Mouse (Mus musculus) MEL (cell line): ENCODE measurements around the gene Dcaf10. TPM values are rescaled to one million over a fixed set of nuclear protein-coding genes. Genes with fewer than 3 reads are reported as not detected.

Source experiments
- DNase-seq: peaks from one replicate; pipeline ENCODE4 v3.0.0; 2011; ENCODE audit warnings: low read depth, low spot score
- H3K27ac ChIP-seq: 2 replicates; pipeline ENCODE4 v1.5.1; 2012; ENCODE audit warnings: low read depth, mild to moderate bottlenecking, control low read depth, low read length, moderate library complexity; ENCODE audit not compliant: control insufficient read depth
- H3K27me3 ChIP-seq, 2 experiments: fragments of 150-350 bp in 1 of 2; sonication (generic) in 1 of 2; 2 replicates each; pipeline ENCODE4 v1.6.1; 2012; ENCODE audit warnings: low read length in 2 of 2, mild to moderate bottlenecking in 2 of 2, improper control_type of control experiment in 1 of 2, moderate library complexity in 1 of 2; ENCODE audit not compliant: insufficient read depth in 2 of 2, control insufficient read depth in 1 of 2
- H3K36me3 ChIP-seq, 2 experiments: 2 replicates each; pipeline ENCODE4 v1.6.1; 2012 to 2014; ENCODE audit warnings: low read length in 2 of 2, improper control_type of control experiment in 1 of 2, inconsistent platforms in 1 of 2, mild to moderate bottlenecking in 1 of 2; ENCODE audit not compliant: insufficient read depth in 2 of 2, control insufficient read depth in 1 of 2
- H3K4me1 ChIP-seq, 2 experiments: fragments of 150-350 bp in 1 of 2; sonication (generic) in 1 of 2; 2 replicates each; pipeline ENCODE4 v1.6.1; 2012; ENCODE audit warnings: low read length in 2 of 2, improper control_type of control experiment in 1 of 2, mild to moderate bottlenecking in 1 of 2; ENCODE audit not compliant: insufficient read depth in 2 of 2, control insufficient read depth in 1 of 2
- H3K4me3 ChIP-seq, 2 experiments: fragments of 150-350 bp in 1 of 2; sonication (generic) in 1 of 2; 2 replicates each; pipeline ENCODE4 v1.5.1; 2012; ENCODE audit warnings: low read depth in 2 of 2, low read length in 2 of 2, mild to moderate bottlenecking in 2 of 2, moderate library complexity in 2 of 2, control low read depth in 1 of 2, improper control_type of control experiment in 1 of 2; ENCODE audit not compliant: control insufficient read depth in 1 of 2, insufficient read depth in 1 of 2
- H3K79me2 ChIP-seq: 2 replicates; pipeline ENCODE4 v1.6.1; 2012; ENCODE audit warnings: mild to moderate bottlenecking, low read length, moderate library complexity; ENCODE audit not compliant: control insufficient read depth, poor library complexity, insufficient read depth
- H3K9ac ChIP-seq: 2 replicates; pipeline ENCODE4 v1.6.1; 2012; ENCODE audit warnings: low read depth, mild to moderate bottlenecking, control low read depth, low read length, moderate library complexity; ENCODE audit not compliant: control insufficient read depth, poor library complexity, severe bottlenecking
- H3K9me3 ChIP-seq: fragments of 150-350 bp; sonication (generic); replicated peaks from 2 replicates; pipeline ENCODE4 v1.6.1; 2012; ENCODE audit warnings: mild to moderate bottlenecking, low read length, improper control_type of control experiment, moderate library complexity; ENCODE audit not compliant: insufficient read depth
- BHLHE40 ChIP-seq: IDR thresholded peaks from 2 replicates; pipeline ENCODE4 v1.6.1; 2012; ENCODE audit warnings: low read depth, mild to moderate bottlenecking, inconsistent platforms, low read length, improper control_type of control experiment, borderline replicate concordance
- CHD2 ChIP-seq: IDR thresholded peaks from 2 replicates; pipeline ENCODE4 v1.6.1; 2011; ENCODE audit warnings: low read length, improper control_type of control experiment
- CTCF ChIP-seq, 3 experiments: IDR thresholded peaks in 2 of 3; conservative IDR thresholded peaks in 1 of 3; 2 replicates each; pipeline ENCODE4 v1.5.1; 2011 to 2012; ENCODE audit warnings: low read length in 3 of 3, low read depth in 2 of 3, mild to moderate bottlenecking in 2 of 3, improper control_type of control experiment in 1 of 3, inconsistent platforms in 1 of 3, mixed read lengths in 1 of 3, moderate library complexity in 1 of 3; ENCODE audit not compliant: control insufficient read depth in 1 of 3, insufficient read depth in 1 of 3, poor library complexity in 1 of 3, severe bottlenecking in 1 of 3
- GABPA ChIP-seq: IDR thresholded peaks from 2 replicates; pipeline ENCODE4 v1.6.1; 2012; ENCODE audit warnings: low read depth, mild to moderate bottlenecking, inconsistent platforms, low read length, improper control_type of control experiment, moderate library complexity
- GATA1 ChIP-seq: IDR thresholded peaks from 2 replicates; pipeline ENCODE4 v1.6.1; 2011; ENCODE audit warnings: low read depth, low read length, improper control_type of control experiment
- HCFC1 ChIP-seq: IDR thresholded peaks from 2 replicates; pipeline ENCODE4 v1.6.1; 2012; ENCODE audit warnings: low read depth, mild to moderate bottlenecking, inconsistent platforms, low read length, improper control_type of control experiment, moderate library complexity
- JUND ChIP-seq: IDR thresholded peaks from 2 replicates; pipeline ENCODE4 v1.6.1; 2011; ENCODE audit warnings: low read depth, mild to moderate bottlenecking, improper control_type of control experiment, low read length
- MAFK ChIP-seq: IDR thresholded peaks from 2 replicates; pipeline ENCODE4 v1.6.1; 2011; ENCODE audit warnings: low read depth, mild to moderate bottlenecking, low read length, improper control_type of control experiment, borderline replicate concordance
- MAZ ChIP-seq: IDR thresholded peaks from 2 replicates; pipeline ENCODE4 v1.6.1; 2012; ENCODE audit warnings: low read depth, mild to moderate bottlenecking, inconsistent platforms, low read length, improper control_type of control experiment
- MEF2A ChIP-seq: IDR thresholded peaks from 2 replicates; pipeline ENCODE4 v1.6.1; 2014; ENCODE audit warnings: low read depth, mild to moderate bottlenecking, inconsistent platforms, low read length, improper control_type of control experiment; ENCODE audit not compliant: poor library complexity, insufficient replicate concordance, severe bottlenecking; ENCODE audit errors: extremely low read depth
- MXI1 ChIP-seq: IDR thresholded peaks from 2 replicates; pipeline ENCODE4 v1.6.1; 2011; ENCODE audit warnings: mild to moderate bottlenecking, low read depth, low read length, improper control_type of control experiment
- MYB ChIP-seq: IDR thresholded peaks from 2 replicates; pipeline ENCODE4 v1.6.1; 2011; ENCODE audit warnings: mild to moderate bottlenecking, low read depth, low read length, improper control_type of control experiment
- NELFE ChIP-seq: IDR thresholded peaks from 2 replicates; pipeline ENCODE4 v1.6.1; 2011; ENCODE audit warnings: low read depth, low read length, improper control_type of control experiment
- NRF1 ChIP-seq: IDR thresholded peaks from 2 replicates; pipeline ENCODE4 v1.6.1; 2014; ENCODE audit warnings: low read depth, mild to moderate bottlenecking, inconsistent platforms, low read length, improper control_type of control experiment, moderate library complexity; ENCODE audit not compliant: poor library complexity, insufficient read depth, severe bottlenecking
- RAD21 ChIP-seq: IDR thresholded peaks from 2 replicates; pipeline ENCODE4 v1.6.1; 2011; ENCODE audit warnings: mild to moderate bottlenecking, low read depth, low read length, improper control_type of control experiment
- RCOR1 ChIP-seq: IDR thresholded peaks from 2 replicates; pipeline ENCODE4 v1.6.1; 2012; ENCODE audit warnings: low read depth, mild to moderate bottlenecking, inconsistent platforms, low read length, improper control_type of control experiment
- SIN3A ChIP-seq: IDR thresholded peaks from 2 replicates; pipeline ENCODE4 v1.6.1; 2012; ENCODE audit warnings: low read length, improper control_type of control experiment, inconsistent platforms
- SMC3 ChIP-seq: IDR thresholded peaks from 2 replicates; pipeline ENCODE4 v1.6.1; 2011; ENCODE audit warnings: low read depth, low read length, improper control_type of control experiment
- TBP ChIP-seq: IDR thresholded peaks from 2 replicates; pipeline ENCODE4 v1.8.0; 2011; ENCODE audit warnings: low read depth, low read length, improper control_type of control experiment
- TCF12 ChIP-seq: IDR thresholded peaks from 2 replicates; pipeline ENCODE4 v1.6.1; 2014; ENCODE audit warnings: low read depth, mild to moderate bottlenecking, inconsistent platforms, low read length, improper control_type of control experiment, moderate library complexity
- USF2 ChIP-seq, 2 experiments: IDR thresholded peaks; 2 replicates each; pipeline ENCODE4 v1.6.1; 2011 to 2012; ENCODE audit warnings: improper control_type of control experiment in 2 of 2, low read length in 2 of 2, borderline replicate concordance in 1 of 2, inconsistent platforms in 1 of 2, low read depth in 1 of 2, mild to moderate bottlenecking in 1 of 2; ENCODE audit not compliant: insufficient read depth in 1 of 2
- ZC3H11A ChIP-seq: IDR thresholded peaks from 2 replicates; pipeline ENCODE4 v1.6.1; 2012; ENCODE audit warnings: low read depth, mild to moderate bottlenecking, inconsistent platforms, low read length, improper control_type of control experiment
- ZKSCAN1 ChIP-seq: IDR thresholded peaks from 2 replicates; pipeline ENCODE4 v1.6.1; 2012; ENCODE audit warnings: low read depth, mild to moderate bottlenecking, inconsistent platforms, low read length, improper control_type of control experiment, moderate library complexity
- polyA plus RNA-seq, 2 experiments: library from polyadenylated mRNA; stranded (reverse) in 1 of 2; unstranded in 1 of 2; fragments of >175 nt in 1 of 2; fragments of >200 nt in 1 of 2; gene quantifications; 2 replicates each; pipeline versions ENCODE4 v1.2.1 to v1.2.4; 2012; ENCODE audit warnings: low replicate concordance in 2 of 2, low read depth in 1 of 2; ENCODE audit not compliant: insufficient read length in 2 of 2, insufficient read depth in 1 of 2, missing spikeins in 1 of 2
- total RNA-seq: library from RNA; depleted of rRNA; stranded (reverse); fragments of 300-350 nt; gene quantifications from 2 replicates; pipeline ENCODE4 v1.2.3, GENCODE M21; 2012

The Dcaf10 gene
- total and polyA plus RNA-seq, 3 experiments, result 7.6 to 10.7 TPM; not detected in 1

DNA sequence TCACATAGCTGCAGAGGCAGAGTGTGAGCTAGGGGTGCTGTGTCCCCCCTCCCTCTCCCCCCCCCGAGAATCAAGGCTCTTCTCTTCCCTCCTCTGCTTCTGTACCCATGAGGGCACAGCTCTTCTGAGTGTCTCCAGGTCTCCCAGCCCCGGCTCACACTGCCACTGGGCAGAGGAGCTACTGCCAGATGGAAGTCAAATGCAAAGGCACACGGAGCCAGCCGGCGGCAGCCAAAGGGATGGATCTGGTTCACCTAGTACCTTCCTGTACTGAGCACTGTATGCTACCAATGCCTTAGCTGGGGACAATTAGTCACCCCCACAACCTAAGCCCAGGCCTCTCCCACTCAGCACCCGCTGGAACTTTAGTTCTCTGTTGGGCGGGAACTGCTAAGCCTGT, 74.4 kb downstream of the Dcaf10 start:
- no peaks in the 10 kb centered on the region for H3K4me1 ChIP-seq
- H3K4me3 ChIP-seq, result no peak overlapping the region
- no peaks in the 10 kb centered on the region for H3K9me3 ChIP-seq
- H3K9ac ChIP-seq, result no peak overlapping the region
- H3K27ac ChIP-seq, result no peak overlapping the region
- H3K79me2 ChIP-seq, result no peaks in the 10 kb centered on the region
- H3K36me3 ChIP-seq, result no peaks in the 10 kb centered on the region
- no peak for DNase-seq
- TF ChIP-seq JUND (no peak), RCOR1 (no peak), ZC3H11A (no peak), MEF2A (no peak), ZKSCAN1 (no peak), MAZ (no peak), GABPA (no peak), MYB (no peak), NRF1 (no peak)
- no peaks in the 10 kb centered on the region for H3K27me3 ChIP-seq

DNA sequence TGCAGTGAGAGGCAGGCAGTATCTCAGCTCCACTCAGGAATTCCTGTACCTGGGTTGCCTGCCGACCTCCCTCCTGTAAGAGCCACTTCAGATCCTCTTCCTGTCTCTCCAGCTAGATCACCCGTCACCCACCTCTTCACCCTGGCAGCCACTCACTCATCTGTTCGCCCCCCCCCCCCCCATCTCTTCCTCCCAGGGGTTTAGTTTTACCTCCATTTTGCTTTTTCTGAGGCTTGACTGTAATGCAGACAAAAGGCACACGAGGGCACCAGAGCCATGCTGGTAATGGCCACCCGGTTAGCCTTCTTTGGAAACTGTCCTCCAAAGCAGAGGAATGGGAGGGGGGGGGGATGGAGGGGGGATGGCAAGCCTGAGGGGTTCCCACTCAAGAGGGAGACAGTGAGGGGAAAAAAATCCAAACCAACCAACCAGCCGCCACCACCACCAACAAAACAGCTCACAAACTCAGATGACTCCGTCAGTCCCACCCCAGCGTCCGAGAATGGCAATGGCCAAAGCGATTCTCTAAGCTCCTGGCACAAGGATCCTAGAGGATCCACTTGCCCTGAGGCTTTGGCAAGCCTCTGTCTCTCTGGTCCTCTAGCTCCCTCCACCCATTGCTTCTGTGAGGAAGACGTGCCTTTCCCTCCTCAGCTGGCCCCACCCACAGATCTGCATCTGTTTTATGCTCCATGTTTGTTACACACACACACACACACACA, 76.5 kb downstream of the Dcaf10 start:
- H3K4me1 ChIP-seq, result no peaks in the 10 kb centered on the region
- H3K9me3 ChIP-seq, result no peaks in the 10 kb centered on the region
- no peak overlapping the region for H3K27ac ChIP-seq
- DNase-seq, result peak; percentile 67
- TF ChIP-seq MEF2A, result no peak
- TF ChIP-seq CTCF (IDR thresholded peaks at IDR 0.05 in 2 of 3, conservative IDR thresholded peaks at IDR 0.05 in 1 of 3; ENCODE audit: control insufficient read depth in 1 of 3, insufficient read depth in 1 of 3, low read depth in 2 of 3, low read length in 3 of 3, poor library complexity in 1 of 3, severe bottlenecking in 1 of 3), result peak in 2 of 3 experiments; percentile 79 to 83; a peak in 5 of 6 replicates
- no peak for TF ChIP-seq MAFK
- no peak for TF ChIP-seq GATA1
- no peak for TF ChIP-seq JUND
- no peak for TF ChIP-seq CHD2
- no peak for TF ChIP-seq TBP
- TF ChIP-seq SIN3A, result no peak
- peak; percentile 84 for TF ChIP-seq RAD21
- peak; percentile 48; the same call in 1 of the 2 replicates for TF ChIP-seq MAZ
- no peak for TF ChIP-seq HCFC1
- TF ChIP-seq ZC3H11A, result peak; percentile 83
- TF ChIP-seq BHLHE40, result peak; percentile 18; the same call in 1 of the 2 replicates
- TF ChIP-seq MXI1, result no peak
- no peak for TF ChIP-seq USF2 (IDR thresholded peaks at IDR 0.05; ENCODE audit: borderline replicate concordance in 1 of 2, insufficient read depth in 1 of 2, low read depth in 1 of 2, low read length in 2 of 2)
- no peak for TF ChIP-seq NELFE
- TF ChIP-seq SMC3, result peak; percentile 86
- no peak for TF ChIP-seq TCF12
- no peaks in the 10 kb centered on the region for H3K79me2 ChIP-seq
- H3K4me3 ChIP-seq, result peak overlapping the region; percentile 12 to 55; a peak in 3 of 4 replicates
- peak overlapping the region; percentile 29; the same call in 1 of the 2 replicates for H3K9ac ChIP-seq
- no peaks in the 10 kb centered on the region for H3K36me3 ChIP-seq
- H3K27me3 ChIP-seq, result no peaks in the 10 kb centered on the region
